Mouse (Mus musculus) erythroid progenitor cell, adult 5-6 weeks (primary cell): ENCODE measurements around the gene B230217C12Rik. TPM values are rescaled to one million over a fixed set of nuclear protein-coding genes. Genes with fewer than 3 reads are reported as not detected.
"Not testable (repeated sequence)": the region's sequence is repeated elsewhere in the genome, so short reads cannot be mapped to it uniquely, and the experiment has no call there.

Experiments
- ATAC-seq: replicated peaks from 2 replicates; pipeline ENCODE4 v1.8.0; 2016; ENCODE audit warnings: moderate number of reproducible peaks, mild to moderate bottlenecking, moderate TSS enrichment, inconsistent platforms; ENCODE audit not compliant: poor library complexity, low FRiP score, severe bottlenecking
- total RNA-seq, 2 experiments: library from RNA; stranded (forward) in 1 of 2; stranded (reverse) in 1 of 2; fragments of 150-400 nt in 1 of 2; fragments of 186-747, 209-891 nt in 1 of 2; gene quantifications; 2 replicates each; pipeline versions ENCODE4 v1.2.3 to v1.2.4; 2015 to 2017; ENCODE audit warnings: low replicate concordance in 2 of 2

Gene B230217C12Rik
- total RNA-seq, 2 experiments from 2014 or later = not detected

- ATAC-seq = no peak
Measured at GRCm38 (mm10) chr11:97822840-97823603, 17.6 kb upstream of the B230217C12Rik start.

DNA sequence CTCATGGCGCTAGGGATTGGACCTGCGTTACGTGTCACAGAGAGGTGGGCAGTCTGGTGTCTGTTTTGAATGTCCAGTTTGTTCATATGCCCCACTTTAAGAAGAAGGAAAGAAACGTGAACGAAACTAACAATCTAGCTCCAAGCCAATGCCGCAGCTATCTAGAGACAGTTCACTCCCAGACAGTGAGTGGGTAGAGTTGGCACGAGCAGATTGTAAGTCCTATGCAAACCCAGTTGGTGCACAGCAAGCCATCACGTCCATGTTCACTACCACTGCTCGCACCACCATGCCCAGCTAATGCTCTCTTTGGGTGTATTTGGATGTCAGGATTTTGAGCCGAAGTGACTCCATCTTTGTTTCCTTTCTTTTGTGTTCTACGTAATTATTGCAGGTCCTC lies 16.4 kb upstream of the B230217C12Rik start:
- no peak for ATAC-seq

- no peak for ATAC-seq
Measured at GRCm38 (mm10) chr11:97824895-97825294, 15.7 kb upstream of the B230217C12Rik start.

- no peak for ATAC-seq
Measured at GRCm38 (mm10) chr11:97825295-97825694, 15.3 kb upstream of the B230217C12Rik start.

- no peak for ATAC-seq
Measured at GRCm38 (mm10) chr11:97825971-97826370, 14.6 kb upstream of the B230217C12Rik start.

DNA sequence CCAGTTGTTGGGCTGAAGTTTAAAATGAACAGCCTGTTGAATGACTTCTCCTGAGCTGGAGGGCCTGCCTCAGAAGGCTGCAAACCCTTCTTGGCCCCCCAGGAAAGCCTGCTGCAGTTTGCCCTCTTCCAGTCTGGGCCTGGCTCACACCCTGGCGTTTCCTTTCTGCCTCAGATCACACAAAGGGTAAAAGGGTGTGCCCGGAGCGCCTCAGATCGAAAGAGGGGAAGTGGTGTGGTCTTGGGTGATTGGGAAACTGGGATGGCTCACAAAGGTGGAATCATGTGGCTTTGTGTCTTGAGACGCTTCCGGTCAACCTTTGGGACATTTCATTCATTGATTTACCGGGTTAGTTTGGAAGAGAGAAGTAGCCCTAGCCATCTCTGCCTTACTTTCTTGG lies 14.2 kb upstream of the B230217C12Rik start:
- ATAC-seq = no peak

- ATAC-seq = no peak
Measured at GRCm38 (mm10) chr11:97827654-97828053, 12.9 kb upstream of the B230217C12Rik start.

DNA sequence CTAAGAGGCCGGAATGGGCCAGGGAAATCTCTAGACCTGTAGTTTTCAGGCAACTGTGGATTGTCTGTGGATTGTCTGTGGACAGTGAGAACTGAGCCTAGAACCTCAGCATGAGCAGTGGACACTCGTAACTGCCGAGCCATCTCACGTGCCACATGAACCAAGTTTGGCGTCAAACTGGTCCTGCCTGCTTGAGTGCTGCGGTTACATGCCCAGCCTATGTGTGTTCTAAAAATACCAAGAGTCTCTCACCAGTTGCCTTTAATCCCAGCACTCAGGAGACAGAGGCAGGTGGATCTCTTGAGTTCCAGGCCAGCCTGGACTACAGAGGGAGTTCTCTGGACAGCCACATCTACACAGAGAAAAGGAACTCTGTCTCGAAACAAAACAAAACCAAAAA lies 11.2 kb upstream of the B230217C12Rik start:
- ATAC-seq = no peak

- ATAC-seq = no peak
Measured at GRCm38 (mm10) chr11:97829913-97830476, 10.6 kb upstream of the B230217C12Rik start.

- ATAC-seq = no peak
Measured at GRCm38 (mm10) chr11:97830501-97830900, 10.1 kb upstream of the B230217C12Rik start.

- no peak for ATAC-seq
Measured at GRCm38 (mm10) chr11:97832001-97832400, 8.6 kb upstream of the B230217C12Rik start.

GRCm38 (mm10) chr11:97833352-97833751 lies 7.2 kb upstream of the B230217C12Rik start:
- no peak for ATAC-seq

DNA sequence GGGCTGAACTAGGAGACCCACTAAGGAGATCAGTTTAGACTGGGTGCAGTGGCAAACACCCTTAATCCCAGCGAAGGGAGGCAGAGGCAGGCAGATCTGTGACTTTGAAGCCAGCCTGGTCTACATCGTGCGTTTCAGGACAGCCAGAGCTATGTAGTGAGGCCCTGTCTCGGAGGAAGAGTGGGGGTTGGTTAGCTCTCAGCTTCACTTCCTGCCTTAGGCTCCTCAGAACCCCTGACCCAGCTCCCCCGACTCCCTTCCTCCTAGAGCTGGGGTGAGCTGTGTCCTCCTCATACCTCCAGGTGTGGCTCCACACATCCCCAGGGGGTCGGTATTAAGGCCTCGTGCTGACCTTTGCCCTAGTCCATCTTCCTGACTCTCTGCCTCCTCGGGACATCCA lies 4.0 kb upstream of the B230217C12Rik start:
- ATAC-seq = no peak

DNA sequence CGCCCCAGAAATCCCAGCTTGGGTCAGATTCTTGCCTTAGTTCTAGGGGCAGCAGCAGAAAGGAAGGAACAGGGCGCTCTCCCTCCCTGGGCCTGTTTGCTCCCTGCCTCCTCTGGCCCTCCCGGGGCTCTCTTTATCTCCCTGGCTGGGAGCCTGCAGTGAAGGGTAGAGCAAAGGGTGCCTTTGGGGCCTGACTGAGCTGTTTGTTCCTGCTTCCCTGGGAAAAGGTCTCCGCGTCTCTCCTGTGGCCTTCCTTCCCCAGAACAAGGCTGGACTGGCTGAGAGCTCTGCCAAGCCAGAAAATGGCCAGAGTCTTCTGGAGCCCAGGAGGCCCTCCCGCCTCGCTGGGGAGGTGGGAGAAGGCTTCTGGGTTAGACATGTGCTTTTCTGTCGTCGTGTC lies 3.5 kb upstream of the B230217C12Rik start:
- ATAC-seq = not testable (repeated sequence)

DNA sequence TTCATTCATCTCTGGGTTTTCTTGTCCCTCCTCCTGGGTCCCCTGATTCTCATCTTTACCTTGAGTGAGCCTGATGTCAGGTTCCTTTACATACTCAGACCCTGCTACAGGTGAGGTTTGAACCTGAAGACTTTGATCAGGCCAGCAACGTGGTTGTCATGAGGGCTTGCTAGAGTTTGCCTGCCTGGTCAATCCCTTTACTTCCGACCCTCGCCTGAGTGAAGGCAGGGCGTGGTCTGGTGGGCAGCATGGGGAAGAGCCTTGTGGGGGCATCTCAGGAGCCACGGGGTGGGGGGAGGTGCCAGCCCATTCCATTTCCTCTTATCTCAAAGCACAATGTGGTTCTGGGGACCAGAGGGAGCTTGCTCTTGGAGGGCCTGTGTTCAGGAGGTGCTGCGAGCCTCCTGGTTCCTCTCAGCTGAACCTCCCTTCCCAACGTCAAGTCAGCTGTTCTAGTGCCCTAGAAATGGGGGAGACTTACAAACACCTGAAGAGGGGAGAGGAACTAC lies 2.9 kb upstream of the B230217C12Rik start:
- ATAC-seq = no peak

GRCm38 (mm10) chr11:97838779-97839440 lies 1.7 kb upstream of the B230217C12Rik start:
- ATAC-seq = no peak

GRCm38 (mm10) chr11:97839441-97840134 lies 992 bp upstream of the B230217C12Rik start:
- no peak for ATAC-seq

DNA sequence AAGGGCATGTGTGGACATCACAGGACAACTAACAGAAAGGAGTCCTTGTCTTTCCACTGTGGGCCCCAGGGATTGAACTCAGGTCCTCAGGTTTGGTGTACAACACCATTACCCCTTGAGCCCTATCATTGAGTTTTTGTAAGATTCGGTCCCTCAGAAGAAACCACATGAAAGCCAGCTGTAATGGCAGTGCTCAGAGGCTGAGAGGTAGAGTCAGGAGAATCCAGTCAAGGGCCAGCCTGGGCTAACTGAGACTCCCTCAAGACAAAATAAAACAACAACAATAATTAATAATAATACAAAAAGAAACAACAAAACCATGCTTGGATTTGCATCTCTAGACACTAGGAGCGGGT lies 467 bp upstream of the B230217C12Rik start:
- no peak for ATAC-seq

DNA sequence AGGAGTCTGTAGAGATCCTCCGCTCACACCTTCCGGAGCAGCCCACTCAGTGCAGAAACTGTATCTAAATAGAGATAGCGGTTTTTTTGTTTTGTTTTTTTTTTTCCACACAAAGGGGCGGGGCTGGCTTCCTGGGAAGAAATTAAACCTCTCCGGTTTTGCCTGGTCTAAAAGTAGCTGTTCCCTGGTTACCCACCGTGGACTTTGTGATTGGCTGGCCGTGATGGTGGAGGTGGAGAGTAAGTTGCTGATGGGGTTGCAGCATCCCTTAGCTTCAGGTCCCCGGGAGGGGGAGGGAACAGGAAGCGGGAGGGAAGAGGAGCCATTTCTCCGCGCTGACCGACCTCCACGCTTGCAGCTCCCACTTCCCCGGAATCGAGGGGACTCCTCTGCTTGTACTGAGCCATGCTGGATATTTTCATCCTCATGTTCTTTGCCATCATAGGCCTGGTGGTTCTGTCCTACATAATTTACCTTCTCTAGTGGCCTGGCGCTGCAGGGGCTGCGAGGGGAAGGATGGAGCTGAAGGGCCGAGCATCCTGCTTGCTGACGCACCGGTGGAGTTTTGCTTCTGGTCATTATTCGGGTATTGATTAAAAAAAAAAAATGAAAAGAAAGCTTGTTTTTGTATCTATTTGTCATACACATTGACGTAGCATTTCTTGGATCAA lies 546 bp downstream of the B230217C12Rik start:
- ATAC-seq = no peak

GRCm38 (mm10) chr11:97842001-97842400 lies 1.4 kb downstream of the B230217C12Rik start:
- no peak for ATAC-seq
